Mouse (Mus musculus): ENCODE measurements around the gene Chrm3. TPM values are rescaled to one million over a fixed set of nuclear protein-coding genes. Genes with fewer than 3 reads are reported as not detected.

The Chrm3 gene
- polyA plus RNA-seq, 1 experiment: not detected

- Histone ChIP-seq H3K4me1 (ENCODE audit: control insufficient read depth, insufficient read depth, insufficient read length, low read length) (no peaks in the 10 kb centered on the region), H3K27ac (replicated peaks; ENCODE audit: low read depth, low read length) (no peak overlapping the region), H3K4me3 (ENCODE audit: insufficient read depth, low read depth, low read length) (no peak overlapping the region)
Measured at GRCm38 (mm10) chr13:10183837-10184236, 176.8 kb downstream of the Chrm3 start.

- Histone ChIP-seq H3K4me3 (ENCODE audit: insufficient read depth, low read depth, low read length) (no peak overlapping the region), H3K4me1 (ENCODE audit: control insufficient read depth, insufficient read depth, insufficient read length, low read length) (no peaks in the 10 kb centered on the region)
Measured at GRCm38 (mm10) chr13:10182756-10183155, 177.9 kb downstream of the Chrm3 start.

GRCm38 (mm10) chr13:10170529-10170928, 190.1 kb downstream of the Chrm3 start:
- Histone ChIP-seq H3K4me1 (ENCODE audit: control insufficient read depth, insufficient read depth, insufficient read length, low read length) (no peaks in the 10 kb centered on the region), H3K4me3 (ENCODE audit: insufficient read depth, low read depth, low read length) (no peak overlapping the region), H3K27ac (replicated peaks; ENCODE audit: low read depth, low read length) (no peak overlapping the region)

More at GRCm38 (mm10) chr13:10182756-10183155, 177.9 kb downstream of the Chrm3 start:
- H3K27ac ChIP-seq (replicated peaks; ENCODE audit: low read depth, low read length): no peak overlapping the region

- Histone ChIP-seq H3K27ac (replicated peaks; ENCODE audit: low read depth, low read length) (no peak overlapping the region), H3K4me3 (ENCODE audit: insufficient read depth, low read depth, low read length) (no peak overlapping the region), H3K4me1 (ENCODE audit: control insufficient read depth, insufficient read depth, insufficient read length, low read length) (no peaks in the 10 kb centered on the region)
Measured at GRCm38 (mm10) chr13:10163354-10163753, 197.3 kb downstream of the Chrm3 start.

- Histone ChIP-seq H3K27ac (replicated peaks; ENCODE audit: low read depth, low read length) (no peak overlapping the region), H3K4me1 (ENCODE audit: control insufficient read depth, insufficient read depth, insufficient read length, low read length) (no peaks in the 10 kb centered on the region), H3K4me3 (ENCODE audit: insufficient read depth, low read depth, low read length) (no peak overlapping the region)
Measured at GRCm38 (mm10) chr13:10157496-10157895, 203.2 kb downstream of the Chrm3 start.

GRCm38 (mm10) chr13:10140573-10140972, 220.1 kb downstream of the Chrm3 start:
- Histone ChIP-seq H3K27ac (replicated peaks; ENCODE audit: low read depth, low read length) (no peak overlapping the region), H3K4me1 (ENCODE audit: control insufficient read depth, insufficient read depth, insufficient read length, low read length) (no peaks in the 10 kb centered on the region)

GRCm38 (mm10) chr13:10138878-10139277, 221.8 kb downstream of the Chrm3 start:
- no peak overlapping the region for H3K27ac ChIP-seq (replicated peaks; ENCODE audit: low read depth, low read length)
- no peak overlapping the region for H3K4me3 ChIP-seq (ENCODE audit: insufficient read depth, low read depth, low read length)
- no peaks in the 10 kb centered on the region for H3K4me1 ChIP-seq (ENCODE audit: control insufficient read depth, insufficient read depth, insufficient read length, low read length)

More at GRCm38 (mm10) chr13:10140573-10140972, 220.1 kb downstream of the Chrm3 start:
- H3K4me3 ChIP-seq (ENCODE audit: insufficient read depth, low read depth, low read length): no peak overlapping the region

GRCm38 (mm10) chr13:10131064-10131463, 229.6 kb downstream of the Chrm3 start:
- Histone ChIP-seq H3K4me1 (ENCODE audit: control insufficient read depth, insufficient read depth, insufficient read length, low read length) (no peaks in the 10 kb centered on the region), H3K4me3 (ENCODE audit: insufficient read depth, low read depth, low read length) (no peak overlapping the region), H3K27ac (replicated peaks; ENCODE audit: low read depth, low read length) (no peak overlapping the region)

- no peak overlapping the region for H3K27ac ChIP-seq (replicated peaks; ENCODE audit: low read depth, low read length)
- H3K4me1 ChIP-seq (ENCODE audit: control insufficient read depth, insufficient read depth, insufficient read length, low read length): no peaks in the 10 kb centered on the region
- no peak overlapping the region for H3K4me3 ChIP-seq (ENCODE audit: insufficient read depth, low read depth, low read length)
Measured at GRCm38 (mm10) chr13:10112211-10112610, 248.4 kb downstream of the Chrm3 start.

- H3K4me1 ChIP-seq (ENCODE audit: control insufficient read depth, insufficient read depth, insufficient read length, low read length): no peaks in the 10 kb centered on the region
- H3K27ac ChIP-seq (replicated peaks; ENCODE audit: low read depth, low read length): no peak overlapping the region
- no peak overlapping the region for H3K4me3 ChIP-seq (ENCODE audit: insufficient read depth, low read depth, low read length)
Measured at GRCm38 (mm10) chr13:10109542-10109941, 251.1 kb downstream of the Chrm3 start.

GRCm38 (mm10) chr13:10107331-10107730, 253.3 kb downstream of the Chrm3 start:
- Histone ChIP-seq H3K4me3 (ENCODE audit: insufficient read depth, low read depth, low read length) (no peak overlapping the region), H3K4me1 (ENCODE audit: control insufficient read depth, insufficient read depth, insufficient read length, low read length) (no peaks in the 10 kb centered on the region), H3K27ac (replicated peaks; ENCODE audit: low read depth, low read length) (no peak overlapping the region)

GRCm38 (mm10) chr13:10090778-10091177, 269.9 kb downstream of the Chrm3 start:
- Histone ChIP-seq H3K4me3 (ENCODE audit: insufficient read depth, low read depth, low read length) (no peak overlapping the region), H3K4me1 (ENCODE audit: control insufficient read depth, insufficient read depth, insufficient read length, low read length) (no peaks in the 10 kb centered on the region), H3K27ac (replicated peaks; ENCODE audit: low read depth, low read length) (no peak overlapping the region)

GRCm38 (mm10) chr13:10086336-10086735, 274.3 kb downstream of the Chrm3 start:
- Histone ChIP-seq H3K4me1 (ENCODE audit: control insufficient read depth, insufficient read depth, insufficient read length, low read length) (no peaks in the 10 kb centered on the region), H3K27ac (replicated peaks; ENCODE audit: low read depth, low read length) (no peak overlapping the region), H3K4me3 (ENCODE audit: insufficient read depth, low read depth, low read length) (no peak overlapping the region)

- no peaks in the 10 kb centered on the region for H3K4me1 ChIP-seq (ENCODE audit: control insufficient read depth, insufficient read depth, insufficient read length, low read length)
- H3K27ac ChIP-seq (replicated peaks; ENCODE audit: low read depth, low read length): no peak overlapping the region
- no peak overlapping the region for H3K4me3 ChIP-seq (ENCODE audit: insufficient read depth, low read depth, low read length)
Measured at GRCm38 (mm10) chr13:10081896-10082426, 278.7 kb downstream of the Chrm3 start.

- H3K4me1 ChIP-seq (ENCODE audit: control insufficient read depth, insufficient read depth, insufficient read length, low read length): no peaks in the 10 kb centered on the region
- no peak overlapping the region for H3K4me3 ChIP-seq (ENCODE audit: insufficient read depth, low read depth, low read length)
- H3K27ac ChIP-seq (replicated peaks; ENCODE audit: low read depth, low read length): no peak overlapping the region
Measured at GRCm38 (mm10) chr13:10071165-10071564, 289.5 kb downstream of the Chrm3 start.

GRCm38 (mm10) chr13:10068927-10069580, 291.6 kb downstream of the Chrm3 start:
- no peak overlapping the region for H3K4me3 ChIP-seq (ENCODE audit: insufficient read depth, low read depth, low read length)
- H3K27ac ChIP-seq (replicated peaks; ENCODE audit: low read depth, low read length): no peak overlapping the region
- H3K4me1 ChIP-seq (ENCODE audit: control insufficient read depth, insufficient read depth, insufficient read length, low read length): 0 out of 2 replicates have a peak, but pooled peaks cover 3% of the 10 kb centered on the region
